Mouse (Mus musculus): ENCODE data around the gene Acadm.

DNA sequence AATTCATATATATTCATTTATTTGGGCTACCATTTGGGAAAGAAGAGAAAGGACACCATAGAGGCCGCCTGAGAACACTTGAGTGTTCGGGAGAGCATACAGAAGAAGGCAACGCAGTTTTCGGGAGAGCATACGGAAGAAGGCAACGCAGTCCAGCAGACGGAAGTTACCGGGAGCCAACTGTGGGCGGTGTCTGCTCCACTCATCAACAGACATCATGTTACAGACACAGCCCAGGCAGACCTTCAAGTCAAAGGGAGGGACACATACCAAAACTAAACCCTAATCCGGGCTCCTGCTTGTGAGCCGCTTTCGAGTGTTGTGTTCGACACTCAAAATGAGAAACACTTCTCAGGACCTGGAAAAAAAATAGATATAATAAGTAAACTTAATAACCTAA, 2.8 kb downstream of the Acadm start:
- TF ChIP-seq CTCF (conservative IDR thresholded peaks at IDR 0.05; ENCODE audit: low read length), result no peak
- TF ChIP-seq POU5F1 (IDR thresholded peaks at IDR 0.05; ENCODE audit: borderline replicate concordance, low read length), result no peak

Measured in E14TG2a.4 (cell line).